Mouse (Mus musculus): ENCODE measurements at regions not wholly inside any gene's neighbourhood (a gene's known extent, or its start where the extent isn't known, plus 50 kb on each side); places are given as distances from the start of the nearest gene placed in this dataset.

DNA sequence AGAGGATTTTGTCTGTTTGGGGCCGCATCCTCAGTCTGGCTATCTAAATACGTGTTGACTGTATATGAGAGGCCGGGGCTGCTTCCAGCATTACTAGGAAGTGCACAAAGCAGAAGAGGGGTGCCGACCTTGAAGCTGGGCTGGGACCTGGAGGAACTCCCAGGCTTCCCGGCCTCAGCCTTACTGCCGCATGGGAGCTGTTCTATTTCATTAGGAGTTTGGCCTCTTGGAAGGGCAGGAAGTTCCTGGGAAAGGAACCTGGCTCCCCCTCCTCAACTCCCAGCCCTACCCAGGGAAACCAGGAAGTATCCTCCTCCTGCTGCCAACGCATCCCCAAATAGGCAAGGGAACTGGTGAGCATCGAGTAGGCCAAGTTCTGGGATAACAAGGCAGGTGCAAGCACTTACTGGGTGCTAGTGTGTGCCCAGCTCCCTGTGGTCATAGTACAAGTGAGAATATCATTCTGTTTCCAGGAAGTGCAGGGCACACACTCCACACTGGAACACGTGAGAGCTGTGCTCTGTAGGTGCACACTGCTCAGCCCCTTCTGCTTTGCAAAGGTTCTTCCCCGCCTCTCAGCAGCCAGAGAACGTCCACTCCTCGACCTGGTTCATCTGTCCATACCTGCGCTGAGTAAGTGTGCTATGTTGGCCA, 72.1 kb upstream of the Mrps22 start:
- Histone ChIP-seq H3K36me3 (no peaks in the 10 kb centered on the region), H3K9ac (no peak overlapping the region), H3K27me3 (replicated peaks) (no peaks in the 10 kb centered on the region), H3K4me2 (replicated peaks) (no peak overlapping the region), H3K9me3 (no peaks in the 10 kb centered on the region), H3K27ac (no peak overlapping the region), H3K4me3 (replicated peaks) (no peak overlapping the region), H3K4me1 (replicated peaks) (no peaks in the 10 kb centered on the region)
- WGBS, result 79% methylated on average over 13 of the region's 13 CpGs
- no peak for ATAC-seq

DNA sequence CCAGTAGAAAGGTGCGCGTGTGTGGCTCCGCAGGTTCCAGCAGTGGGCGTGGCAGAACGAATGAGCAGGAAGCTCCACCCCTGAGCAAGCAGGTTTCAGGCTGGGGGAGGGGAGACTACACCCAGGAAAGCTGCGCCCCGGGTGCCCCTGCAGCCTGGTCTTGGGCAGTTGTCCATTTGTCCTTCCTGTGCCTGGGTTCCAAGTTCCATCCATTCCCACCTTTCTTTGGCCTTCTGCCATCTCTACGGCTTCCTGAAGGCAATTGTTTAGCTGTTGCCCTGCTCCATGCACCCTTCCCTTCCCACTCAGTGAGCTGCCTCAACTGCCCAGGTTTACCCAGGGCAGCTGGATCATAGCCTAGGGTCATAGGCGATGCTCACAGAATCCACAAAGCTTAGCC, 70.9 kb upstream of the Mrps22 start:
- H3K9me3 ChIP-seq, result no peaks in the 10 kb centered on the region
- no peaks in the 10 kb centered on the region for H3K27me3 ChIP-seq (replicated peaks)
- H3K4me2 ChIP-seq (replicated peaks), result no peak overlapping the region
- H3K4me1 ChIP-seq (replicated peaks), result no peaks in the 10 kb centered on the region
- no peak overlapping the region for H3K27ac ChIP-seq
- ATAC-seq, result 0 out of 2 replicates have a peak, but pooled peaks have one; percentile 39
- no peak overlapping the region for H3K4me3 ChIP-seq (replicated peaks)
- no peaks in the 10 kb centered on the region for H3K36me3 ChIP-seq
- WGBS, result 48% methylated on average over 9 of the region's 9 CpGs
- H3K9ac ChIP-seq, result no peak overlapping the region

DNA sequence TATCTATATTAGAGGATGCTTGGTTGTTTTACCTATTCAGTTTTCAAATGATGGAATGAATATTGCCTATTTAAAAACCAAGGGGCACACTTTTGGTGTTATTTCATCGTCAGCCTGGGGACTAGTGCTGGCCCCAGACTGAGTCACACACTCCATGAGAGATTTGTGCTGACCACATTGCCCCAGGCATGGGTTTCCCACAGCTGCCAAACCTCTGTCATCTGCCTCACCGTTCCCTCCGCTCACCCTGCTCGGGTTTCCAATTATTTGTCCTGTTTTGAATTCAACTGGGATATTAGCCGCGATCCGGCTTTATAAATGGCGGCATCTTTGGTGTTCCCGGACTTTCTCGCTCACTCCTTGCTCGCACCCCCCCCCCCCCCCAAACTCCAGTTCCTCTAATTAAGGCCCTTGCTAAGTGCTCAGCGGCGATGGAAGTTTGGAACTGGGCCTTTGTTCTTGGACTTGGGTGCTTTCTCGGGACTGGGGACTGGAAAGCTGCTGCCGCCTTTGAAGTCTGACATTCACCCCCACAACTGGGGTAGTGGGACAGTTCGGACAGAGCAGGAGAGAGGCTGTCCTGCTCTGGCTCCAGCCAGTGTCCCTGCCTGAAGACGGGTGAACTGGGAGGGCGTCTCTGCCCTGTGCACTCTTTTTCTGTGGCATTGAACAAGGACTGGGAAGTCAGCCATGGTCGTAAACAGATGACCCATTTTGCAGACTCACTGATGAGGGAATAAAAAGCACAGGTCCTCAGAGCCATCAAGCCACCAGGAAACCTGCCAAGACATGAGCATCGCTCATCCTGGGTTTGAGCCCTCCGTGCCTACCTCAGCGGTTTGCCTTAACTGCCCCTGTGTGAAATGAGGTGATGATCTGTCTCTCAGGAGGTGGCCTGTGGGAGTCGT, 67.2 kb upstream of the Mrps22 start:
- no peak overlapping the region for H3K27ac ChIP-seq
- H3K4me1 ChIP-seq (replicated peaks), result no peaks in the 10 kb centered on the region
- H3K4me3 ChIP-seq (replicated peaks), result no peak overlapping the region
- no peak overlapping the region for H3K4me2 ChIP-seq (replicated peaks)
- H3K9ac ChIP-seq, result no peak overlapping the region
- no peak for ATAC-seq
- WGBS, result 85% methylated on average over 23 of the region's 23 CpGs
- H3K27me3 ChIP-seq (replicated peaks), result no peaks in the 10 kb centered on the region
- no peaks in the 10 kb centered on the region for H3K36me3 ChIP-seq
- H3K9me3 ChIP-seq, result no peaks in the 10 kb centered on the region

DNA sequence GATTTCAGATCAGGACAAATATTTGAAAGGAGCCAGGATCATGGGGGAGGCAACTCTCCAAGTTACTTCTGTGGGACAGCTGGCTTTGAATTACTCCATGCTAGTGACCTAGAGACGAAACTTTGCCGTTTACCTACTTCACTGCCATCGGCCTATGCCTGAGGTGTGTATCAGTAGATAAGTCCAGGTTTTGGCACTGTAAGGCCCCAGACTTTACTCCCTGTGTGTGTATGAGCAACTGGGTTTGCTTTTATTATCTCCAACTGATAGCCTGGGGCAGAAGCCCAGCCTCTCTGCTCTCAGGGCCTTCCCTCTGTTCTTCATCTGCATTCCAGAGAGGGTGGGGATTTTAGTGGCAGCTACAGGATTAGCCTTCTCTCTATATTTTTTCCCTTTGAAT, 65.6 kb upstream of the Mrps22 start:
- H3K4me3 ChIP-seq (replicated peaks), result no peak overlapping the region
- peak; percentile 82 for ATAC-seq
- H3K27ac ChIP-seq, result no peak overlapping the region
- no peak overlapping the region for H3K4me2 ChIP-seq (replicated peaks)
- H3K36me3 ChIP-seq, result no peaks in the 10 kb centered on the region
- H3K4me1 ChIP-seq (replicated peaks), result no peaks in the 10 kb centered on the region
- 62% methylated on average over 3 of the region's 3 CpGs for WGBS
- H3K9ac ChIP-seq, result no peak overlapping the region
- no peaks in the 10 kb centered on the region for H3K9me3 ChIP-seq
- no peaks in the 10 kb centered on the region for H3K27me3 ChIP-seq (replicated peaks)

DNA sequence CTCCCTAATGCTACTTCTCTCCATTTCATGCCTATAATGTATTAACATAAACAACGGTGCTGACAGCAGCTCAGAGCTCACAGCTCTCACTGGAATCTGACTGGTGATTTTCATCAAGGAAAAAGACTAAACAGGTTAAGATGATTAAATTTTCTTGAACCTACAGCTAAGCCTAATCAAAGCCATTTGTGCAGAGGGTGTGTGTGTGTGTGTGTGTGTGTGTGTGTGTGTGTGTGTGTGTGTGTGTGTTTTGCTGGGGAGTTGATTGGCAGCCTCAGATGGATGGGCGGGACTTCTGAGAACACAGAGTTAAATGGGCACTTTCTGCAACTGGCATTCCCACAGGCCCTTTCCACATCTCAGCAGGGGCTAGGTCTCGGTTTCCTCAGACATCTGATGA, 61.6 kb upstream of the Mrps22 start:
- no peaks in the 10 kb centered on the region for H3K9me3 ChIP-seq
- H3K9ac ChIP-seq, result no peak overlapping the region
- H3K27me3 ChIP-seq (replicated peaks), result no peaks in the 10 kb centered on the region
- H3K4me3 ChIP-seq (replicated peaks), result no peak overlapping the region
- H3K36me3 ChIP-seq, result no peaks in the 10 kb centered on the region
- no peaks in the 10 kb centered on the region for H3K4me1 ChIP-seq (replicated peaks)
- WGBS, result 58% methylated on average over 3 of the region's 3 CpGs
- H3K27ac ChIP-seq, result no peak overlapping the region
- ATAC-seq, result no peak
- H3K4me2 ChIP-seq (replicated peaks), result no peak overlapping the region

DNA sequence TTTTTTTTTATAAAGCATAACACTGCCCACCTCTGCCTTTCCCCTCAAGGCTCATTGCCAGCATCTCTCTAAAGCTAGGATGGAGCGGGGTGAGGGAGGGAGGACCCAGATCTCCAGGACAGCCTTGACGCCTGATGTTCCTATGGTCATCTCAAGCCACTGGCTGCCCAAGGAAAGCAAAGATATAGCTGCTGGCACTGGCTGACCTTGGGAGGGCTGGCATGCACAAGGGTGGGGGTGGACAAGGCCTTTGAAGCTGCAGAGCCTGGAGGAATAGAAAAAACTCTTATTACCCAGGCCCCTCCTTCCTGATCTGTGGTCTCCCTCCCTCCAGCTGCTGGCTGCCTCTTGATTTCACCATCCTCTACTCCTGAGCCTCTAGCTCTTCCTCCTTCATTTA, 50.2 kb upstream of the Mrps22 start:
- Histone ChIP-seq H3K27ac (no peak overlapping the region), H3K9me3 (no peaks in the 10 kb centered on the region), H3K36me3 (no peaks in the 10 kb centered on the region), H3K27me3 (replicated peaks) (no peaks in the 10 kb centered on the region), H3K4me2 (replicated peaks) (no peak overlapping the region), H3K9ac (no peak overlapping the region), H3K4me3 (replicated peaks) (no peak overlapping the region), H3K4me1 (replicated peaks) (no peaks in the 10 kb centered on the region)
- no peak for ATAC-seq
- WGBS, result 72% methylated on average over 2 of the region's 2 CpGs

Measured in intestine, embryonic 15.5 days (tissue).